Mouse (Mus musculus) T-helper 17 cell (primary cell): ENCODE results near the gene Actl6b.

ENCODE experiments used
- in situ Hi-C, 2 experiments: fragments of 300-600 bp; cut with MboI, MseI; formaldehyde crosslinking; loops; 1 replicate in 1 of 2; 2 replicates in 1 of 2; pipeline ENCODE4 v1.15.1; 2025; ENCODE audit warnings: high pct_unique_total_duplicates in 2 of 2

The Actl6b gene

GRCm38 (mm10) chr5:137553411-137553837 is at the start of gene Actl6b:
Actl6b (plus strand) TSS chr5:137553517.
- in situ Hi-C loops: no loop called here

- in situ Hi-C loops: loop anchor here in 1 of 2 experiments (10.0 kb wide), 1 partner anchor 1569 kb away; the partner anchor contains the start of gene Ywhag
Measured at GRCm38 (mm10) chr5:137504041-137504440, 49.3 kb upstream of the Actl6b start.

DNA sequence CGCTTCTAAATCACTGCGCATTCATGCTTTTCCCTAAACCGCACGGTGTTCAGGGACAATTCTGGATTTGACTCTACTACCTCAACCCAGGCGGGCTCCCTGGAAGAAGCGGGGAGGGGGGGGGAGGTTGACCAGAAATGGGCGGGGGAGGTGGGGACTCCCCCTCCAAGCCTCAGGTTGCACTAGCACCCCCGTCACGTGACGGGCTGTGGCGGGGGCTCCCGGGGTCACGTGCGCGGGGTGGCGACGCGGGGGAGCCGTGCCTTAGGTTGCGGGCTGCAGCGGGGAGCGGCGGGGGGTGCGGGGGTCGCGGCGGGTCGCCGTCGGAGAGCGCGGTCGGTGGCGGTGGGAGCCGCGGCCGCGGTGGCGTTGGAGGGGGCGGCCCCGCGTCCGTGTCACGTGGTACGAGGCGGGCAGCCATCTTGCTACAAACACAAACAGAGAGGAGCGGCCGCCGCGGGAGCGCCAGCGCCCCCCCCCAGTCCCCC is 43.3 kb upstream of the Actl6b start:
- in situ Hi-C loops: no loop called here

DNA sequence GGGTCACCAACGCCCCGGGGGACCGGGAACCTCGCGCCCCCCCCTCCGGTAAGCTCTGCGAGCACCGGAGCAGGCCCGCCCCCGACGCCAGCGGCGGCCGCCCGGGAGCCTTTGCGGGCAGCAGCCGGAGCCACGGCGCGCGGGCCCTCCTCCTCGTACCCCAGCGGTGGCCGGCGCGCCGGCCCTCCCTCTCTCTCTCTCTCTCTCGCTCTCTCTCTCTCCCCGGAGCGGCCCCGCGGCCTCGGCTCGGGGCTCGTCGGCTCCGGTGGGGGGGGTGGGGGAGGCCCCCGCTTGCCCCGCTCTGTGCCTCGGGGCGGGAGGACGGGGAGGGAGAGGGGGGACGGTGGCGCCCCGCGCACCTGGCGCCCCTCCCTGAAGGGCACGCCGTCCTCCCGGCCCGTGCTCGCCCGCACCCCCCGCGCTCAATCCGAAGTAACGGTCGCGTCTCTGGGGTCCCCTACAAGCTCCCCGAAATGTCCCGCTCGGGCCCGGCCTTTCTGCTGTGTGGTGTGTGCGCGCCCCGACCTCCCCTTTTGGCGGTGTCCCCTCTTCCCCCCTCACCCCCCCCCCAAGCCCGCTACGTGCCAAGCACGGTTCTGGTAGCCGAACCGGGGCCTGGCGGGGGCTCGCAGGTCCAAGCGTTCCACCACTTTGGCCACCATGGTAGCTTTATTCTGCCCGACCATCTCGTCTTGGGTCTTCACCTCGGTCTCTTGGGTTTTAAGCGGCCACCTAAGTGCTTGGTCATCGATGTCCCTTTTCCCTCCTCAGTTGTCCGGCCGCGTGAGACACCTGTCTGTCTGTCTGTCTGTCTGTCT is 42.5 kb upstream of the Actl6b start:
- in situ Hi-C loops: no loop called here

DNA sequence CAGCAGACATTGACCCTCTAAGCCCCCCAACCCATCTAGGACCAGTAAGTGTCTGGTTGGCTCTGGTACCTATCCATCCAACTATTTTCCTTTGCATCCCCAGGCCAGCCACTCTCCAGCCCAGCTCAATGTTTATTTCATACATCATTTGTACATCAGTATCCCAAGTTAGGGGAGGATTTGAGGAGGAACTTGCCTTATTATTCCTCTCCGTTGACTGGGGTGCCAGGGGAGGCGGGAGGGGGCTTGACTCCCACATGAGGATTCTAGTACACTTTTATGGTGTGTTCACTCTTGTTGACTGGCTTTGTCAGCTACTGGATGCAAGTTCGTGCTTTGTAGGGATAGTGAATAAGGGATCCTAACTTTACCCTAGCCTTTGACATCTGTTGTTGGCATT is 41.6 kb upstream of the Actl6b start:
- in situ Hi-C loops: no loop called here

DNA sequence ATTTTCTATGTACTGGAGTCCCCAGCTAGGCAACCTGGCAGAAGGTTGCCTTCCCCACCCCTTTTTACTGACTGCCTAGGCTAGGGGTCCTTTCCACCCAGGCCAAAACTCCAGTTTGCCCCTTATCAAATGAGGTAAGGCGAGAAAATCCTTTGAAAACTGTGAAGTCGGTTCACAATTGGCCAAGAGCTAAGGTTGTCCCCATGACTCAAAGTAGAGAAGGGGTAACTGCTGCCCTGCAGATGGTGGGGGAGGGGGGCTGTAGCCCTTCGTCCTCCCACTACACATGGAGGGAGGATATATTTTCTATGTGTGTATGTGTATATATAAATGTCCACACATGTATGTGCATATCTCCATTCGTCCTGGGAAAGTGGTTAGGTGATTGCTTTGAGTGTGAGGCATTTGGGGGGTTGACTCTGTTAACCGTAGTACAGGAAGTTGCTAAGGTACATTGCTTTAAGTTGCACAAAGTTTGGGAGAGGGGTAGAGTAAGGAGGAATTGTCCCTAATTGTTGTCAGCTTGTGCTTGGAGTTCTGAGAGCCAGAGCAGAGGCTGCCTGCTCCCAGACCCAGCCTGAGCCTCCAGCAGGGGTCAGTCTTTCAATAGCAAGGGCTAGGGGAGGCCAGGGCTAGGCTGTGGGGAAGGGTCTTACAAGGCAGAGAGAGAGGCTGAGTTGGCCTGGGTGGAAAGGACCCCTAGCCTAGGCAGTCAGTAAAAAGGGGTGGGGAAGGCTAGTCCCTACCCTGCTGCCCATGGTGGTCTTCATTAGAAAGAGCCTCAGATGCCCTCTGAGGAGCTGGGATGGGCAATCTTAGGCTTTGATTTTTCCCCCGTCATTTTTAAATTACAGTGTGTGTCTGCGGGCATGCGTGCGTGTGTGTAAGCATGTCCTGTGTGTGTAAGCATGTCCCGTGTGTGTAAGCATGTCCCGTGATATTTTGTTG is 40.2 kb upstream of the Actl6b start:
- in situ Hi-C loops: no loop called here

- in situ Hi-C loops: no loop called here
Measured at GRCm38 (mm10) chr5:137513951-137514721, 39.2 kb upstream of the Actl6b start.

- in situ Hi-C loops: no loop called here
Measured at GRCm38 (mm10) chr5:137514811-137515210, 38.5 kb upstream of the Actl6b start.

- in situ Hi-C loops: no loop called here
Measured at GRCm38 (mm10) chr5:137518436-137518835, 34.9 kb upstream of the Actl6b start, which contains the start of gene Gigyf1. Gigyf1 (plus strand) TSS chr5:137518548.

- in situ Hi-C loops: loop anchor here in 1 of 2 experiments (10.0 kb wide), 1 partner anchor 245 kb away; no protein-coding TSS in a partner anchor
Measured at GRCm38 (mm10) chr5:137519691-137520550, 33.4 kb upstream of the Actl6b start.

DNA sequence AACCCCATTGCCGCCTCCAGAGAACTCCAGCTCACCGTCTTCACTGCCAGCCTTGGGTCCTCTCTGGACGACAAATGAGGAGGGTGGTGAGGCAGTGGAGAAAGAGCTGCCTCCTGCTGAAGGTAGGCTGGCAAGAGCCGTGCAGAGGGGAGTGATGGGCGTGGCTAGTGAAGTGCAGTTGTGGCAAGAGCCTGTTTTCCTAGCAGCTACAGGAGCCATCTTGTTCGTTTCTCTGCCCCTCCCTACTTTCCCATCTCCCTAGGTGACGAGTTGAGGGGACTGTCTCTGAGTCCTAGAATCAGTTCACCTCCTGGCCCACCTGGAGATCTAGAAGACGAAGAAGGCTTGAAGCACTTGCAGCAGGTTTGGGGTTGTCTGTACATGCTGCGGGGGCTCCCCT is 31.5 kb upstream of the Actl6b start:
- in situ Hi-C loops: loop anchor here in 1 of 2 experiments (10.0 kb wide), 1 partner anchor 243 kb away; no protein-coding TSS in a partner anchor

GRCm38 (mm10) chr5:137522711-137523110 is 30.6 kb upstream of the Actl6b start:
- in situ Hi-C loops: loop anchor here in 1 of 2 experiments (10.0 kb wide), 1 partner anchor 242 kb away; no protein-coding TSS in a partner anchor

DNA sequence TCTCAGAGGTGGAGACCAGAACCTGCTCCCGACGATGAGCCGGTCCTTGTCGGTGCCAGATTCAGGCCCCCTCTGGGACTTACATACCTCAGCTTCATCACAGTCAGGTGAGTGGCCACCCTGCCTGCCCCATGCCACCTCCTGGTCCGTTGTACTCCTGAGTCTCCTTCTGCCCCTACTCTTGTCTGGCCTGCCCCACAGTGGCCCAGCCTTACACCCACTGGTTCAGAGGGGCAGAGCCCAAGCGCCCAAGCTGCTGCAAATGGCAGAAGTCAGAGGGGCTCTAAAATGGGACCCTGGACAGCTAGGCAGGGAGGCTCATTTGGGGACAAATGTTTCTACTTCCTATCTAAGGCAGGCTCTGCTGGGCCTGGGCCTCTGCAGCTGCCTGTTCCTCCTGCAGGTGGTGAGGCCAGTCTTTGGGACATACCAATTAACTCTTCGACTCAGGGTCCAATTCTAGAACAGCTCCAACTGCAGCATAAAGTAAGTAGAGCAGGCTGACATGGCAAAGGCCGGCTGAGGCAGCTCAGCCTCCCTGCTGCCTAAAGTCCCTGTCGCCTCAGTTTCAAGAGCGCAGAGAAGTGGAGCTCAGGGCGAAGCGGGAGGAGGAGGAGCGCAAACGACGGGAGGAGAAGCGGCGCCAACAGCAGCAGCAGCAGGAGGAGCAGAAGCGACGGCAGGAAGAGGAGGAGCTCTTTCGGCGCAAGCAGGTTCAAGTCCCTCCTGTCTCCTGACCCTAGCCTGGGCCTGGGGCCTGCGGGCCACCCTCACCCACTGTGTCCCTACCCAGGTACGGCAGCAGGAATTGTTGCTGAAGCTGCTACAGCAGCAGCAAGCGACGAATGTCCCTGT is 29.7 kb upstream of the Actl6b start:
- in situ Hi-C loops: loop anchor here in 1 of 2 experiments (10.0 kb wide), 1 partner anchor 241 kb away; no protein-coding TSS in a partner anchor

DNA sequence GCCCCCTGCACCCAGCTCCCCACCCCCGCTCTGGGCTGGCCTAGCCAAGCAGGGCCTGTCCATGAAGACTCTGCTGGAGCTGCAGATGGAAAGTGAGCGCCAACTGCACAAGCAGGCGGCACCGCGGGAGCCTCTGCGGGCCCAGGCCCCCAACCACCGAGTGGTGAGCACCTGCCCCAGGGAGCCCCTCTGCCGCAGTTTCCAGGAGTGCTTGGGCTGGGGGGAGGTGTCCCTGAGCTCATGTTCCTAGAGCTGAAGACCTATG is 29.1 kb upstream of the Actl6b start:
- in situ Hi-C loops: loop anchor here in 1 of 2 experiments (10.0 kb wide), 1 partner anchor 241 kb away; no protein-coding TSS in a partner anchor

DNA sequence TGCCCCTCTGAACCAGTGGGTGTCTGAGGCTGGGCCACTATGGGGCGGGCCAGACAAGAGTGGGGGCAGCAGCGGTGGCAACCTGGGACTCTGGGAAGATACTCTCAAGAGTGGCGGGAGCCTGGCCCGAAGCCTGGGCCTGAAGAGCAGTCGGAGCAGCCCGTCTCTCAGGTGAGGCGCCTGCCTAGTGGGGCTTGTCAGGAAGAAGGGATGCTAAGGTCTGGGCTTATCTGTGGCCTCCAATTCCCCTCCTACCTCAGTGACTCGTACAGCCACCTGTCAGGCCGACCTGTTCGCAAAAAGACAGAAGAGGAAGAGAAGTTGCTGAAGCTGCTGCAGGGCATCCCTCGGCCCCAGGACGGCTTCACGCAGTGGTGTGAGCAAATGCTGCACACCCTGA is 28.6 kb upstream of the Actl6b start:
- in situ Hi-C loops: loop anchor here (5.0 to 10.0 kb wide), 2 partner anchors 240 to 253 kb away; partner anchors contain the start of gene Ppp1r35 (in 1 of the 2)

- in situ Hi-C loops: loop anchor here (5.0 to 10.0 kb wide), 2 partner anchors 239 to 252 kb away; partner anchors contain the start of gene Ppp1r35 (in 1 of the 2)
Measured at GRCm38 (mm10) chr5:137525511-137525910, 27.8 kb upstream of the Actl6b start.

DNA sequence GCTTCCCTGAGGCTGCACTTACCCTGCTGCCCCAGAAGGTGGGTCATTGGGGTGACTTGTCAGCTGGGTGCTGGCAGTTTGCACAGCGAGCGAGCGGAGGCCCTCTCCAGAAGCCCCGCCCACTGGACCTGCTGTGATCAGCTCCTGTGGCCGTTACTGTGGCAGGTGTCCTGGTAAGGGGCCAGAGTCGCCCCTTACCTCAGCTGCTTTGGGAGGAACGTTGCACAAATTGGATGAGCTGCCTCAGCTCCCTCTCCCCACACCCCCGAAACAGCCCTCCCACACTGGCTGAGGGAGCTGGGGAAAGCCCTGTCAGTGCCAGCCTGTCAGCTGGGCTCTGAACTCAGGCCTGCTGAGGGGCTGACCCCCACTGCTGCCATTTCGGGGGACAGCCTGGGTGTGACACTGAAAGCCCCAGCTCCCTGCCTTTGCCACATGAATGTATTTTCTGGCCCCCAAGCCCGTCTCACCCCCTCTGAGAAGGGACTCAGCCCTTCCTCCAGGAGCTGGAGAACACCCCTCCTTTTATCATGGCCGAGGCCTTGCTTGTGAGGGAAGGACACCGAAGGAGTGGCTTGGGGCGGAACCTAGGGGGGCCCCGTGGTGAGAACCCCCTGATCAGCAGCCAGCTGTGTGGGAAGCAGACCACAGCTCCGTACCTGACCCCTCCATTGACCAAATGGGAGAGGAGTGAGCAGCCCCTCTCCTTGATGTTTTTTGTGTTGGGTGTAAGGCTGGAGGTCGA is 27.0 kb upstream of the Actl6b start:
- in situ Hi-C loops: loop anchor here (5.0 to 10.0 kb wide), 2 partner anchors 238 to 251 kb away; partner anchors contain the start of gene Ppp1r35 (in 1 of the 2)

GRCm38 (mm10) chr5:137527413-137527812 is 25.9 kb upstream of the Actl6b start:
- in situ Hi-C loops: loop anchor here (5.0 to 10.0 kb wide), 2 partner anchors 237 to 250 kb away; partner anchors contain the start of gene Ppp1r35 (in 1 of the 2)
